Mouse (Mus musculus) lung, adult 18-20 months (tissue): ENCODE data around the gene Ticam1.
"Not testable (repeated sequence)": the region's sequence is repeated elsewhere in the genome, so short reads cannot be mapped to it uniquely, and the experiment has no call there.

ENCODE experiments used
- DNase-seq, 2 experiments: peaks; one replicate each; pipeline ENCODE4 v3.0.0; 2022; ENCODE audit warnings: mixed read lengths in 2 of 2

Gene Ticam1

DNA sequence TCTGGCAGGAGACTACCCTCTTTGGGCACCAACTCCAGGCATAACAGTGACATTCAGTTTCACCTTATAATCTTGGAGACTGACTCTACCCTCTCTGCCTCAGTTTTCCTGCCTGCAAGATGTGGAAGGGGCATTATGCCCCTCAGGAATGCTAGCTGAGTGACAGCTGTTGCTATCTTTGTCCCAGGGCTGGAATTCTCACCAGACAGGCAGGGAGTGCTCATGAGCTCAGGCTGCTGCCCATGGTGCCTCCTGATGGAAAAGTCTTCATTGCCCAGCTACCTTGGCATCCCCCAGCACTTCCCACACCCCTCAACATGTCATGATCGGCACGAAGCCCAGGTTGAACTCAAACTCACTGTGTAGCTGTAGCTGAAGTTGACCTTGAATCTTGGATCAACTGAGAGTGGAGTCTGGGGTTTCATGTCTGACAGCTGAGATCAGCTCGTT is 13.9 kb downstream of the Ticam1 start:
- DNase-seq = no peak

- peak in 1 of 2 experiments; percentile 42 for DNase-seq
These were observed 15.4 kb downstream of the Ticam1 start for GRCm38 (mm10) chr17:56261166-56261565.

- no peak for DNase-seq
These were observed 17.1 kb downstream of the Ticam1 start for GRCm38 (mm10) chr17:56259301-56260037.

GRCm38 (mm10) chr17:56258812-56259211 is 17.8 kb downstream of the Ticam1 start:
- not testable (repeated sequence) for DNase-seq

- DNase-seq = not testable (repeated sequence)
These were observed 18.3 kb downstream of the Ticam1 start for GRCm38 (mm10) chr17:56258269-56258668.

- DNase-seq = peak in 1 of 2 experiments; percentile 47
These were observed 19.2 kb downstream of the Ticam1 start for GRCm38 (mm10) chr17:56257181-56257894.

DNA sequence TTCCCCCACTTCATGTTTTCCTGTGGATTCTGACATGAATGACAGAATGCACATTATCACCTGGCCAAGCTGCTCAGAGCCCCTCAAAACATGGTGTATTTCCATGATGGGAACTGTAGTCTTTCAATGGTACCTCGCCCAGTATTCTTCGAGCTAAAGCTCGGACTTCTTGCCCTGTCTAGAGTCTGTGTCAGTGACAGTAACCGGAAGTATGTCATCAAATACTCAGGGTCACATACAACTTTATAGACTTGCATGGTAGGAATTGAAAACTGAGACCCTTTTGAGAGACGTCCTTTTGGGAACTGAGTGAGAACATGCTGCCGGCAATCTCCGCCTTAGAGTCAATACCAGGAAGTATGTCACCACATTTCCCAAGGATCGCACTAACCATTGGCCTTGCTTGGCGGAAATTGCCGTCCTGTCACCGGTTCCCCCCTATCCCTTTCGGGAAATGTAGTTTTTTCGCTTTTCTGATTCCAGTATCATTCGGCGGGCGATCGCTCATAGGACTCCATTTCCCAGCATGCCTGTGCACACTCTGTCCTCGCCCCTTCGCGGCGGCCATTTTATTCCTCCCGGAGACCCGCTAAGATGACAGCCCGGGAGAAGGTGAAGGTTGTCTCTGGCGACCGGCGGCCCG is 20.2 kb downstream of the Ticam1 start, which contains the start of gene Fem1a:
Gene Fem1a (plus strand): TSS at position 572 of the 643 bp plus-strand sequence.
- peak; percentile 97 for DNase-seq

- peak; percentile 98 to 99 for DNase-seq
These were observed 20.7 kb downstream of the Ticam1 start for GRCm38 (mm10) chr17:56255863-56256238.

DNA sequence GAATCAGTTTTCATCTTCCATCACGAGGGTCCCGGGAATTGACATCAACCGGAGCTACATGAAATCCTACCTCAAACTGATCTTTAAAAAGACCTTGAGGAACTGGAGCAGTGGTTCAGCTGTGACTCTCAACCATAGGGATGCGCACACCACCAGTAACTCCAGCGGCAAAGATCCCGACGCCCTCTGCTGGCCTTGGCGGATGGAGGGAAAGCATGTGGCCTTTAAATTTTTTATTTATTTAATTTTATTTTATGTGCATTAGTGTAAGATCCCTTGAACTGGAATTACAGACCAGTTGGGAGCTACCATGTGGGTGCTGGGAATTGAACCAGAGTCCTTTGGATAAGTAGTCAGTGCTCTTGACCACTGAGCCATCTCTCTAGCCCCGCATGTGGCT is 21.2 kb downstream of the Ticam1 start:
- DNase-seq = no peak

- DNase-seq = no peak
These were observed 21.9 kb downstream of the Ticam1 start for GRCm38 (mm10) chr17:56254695-56255094.

DNA sequence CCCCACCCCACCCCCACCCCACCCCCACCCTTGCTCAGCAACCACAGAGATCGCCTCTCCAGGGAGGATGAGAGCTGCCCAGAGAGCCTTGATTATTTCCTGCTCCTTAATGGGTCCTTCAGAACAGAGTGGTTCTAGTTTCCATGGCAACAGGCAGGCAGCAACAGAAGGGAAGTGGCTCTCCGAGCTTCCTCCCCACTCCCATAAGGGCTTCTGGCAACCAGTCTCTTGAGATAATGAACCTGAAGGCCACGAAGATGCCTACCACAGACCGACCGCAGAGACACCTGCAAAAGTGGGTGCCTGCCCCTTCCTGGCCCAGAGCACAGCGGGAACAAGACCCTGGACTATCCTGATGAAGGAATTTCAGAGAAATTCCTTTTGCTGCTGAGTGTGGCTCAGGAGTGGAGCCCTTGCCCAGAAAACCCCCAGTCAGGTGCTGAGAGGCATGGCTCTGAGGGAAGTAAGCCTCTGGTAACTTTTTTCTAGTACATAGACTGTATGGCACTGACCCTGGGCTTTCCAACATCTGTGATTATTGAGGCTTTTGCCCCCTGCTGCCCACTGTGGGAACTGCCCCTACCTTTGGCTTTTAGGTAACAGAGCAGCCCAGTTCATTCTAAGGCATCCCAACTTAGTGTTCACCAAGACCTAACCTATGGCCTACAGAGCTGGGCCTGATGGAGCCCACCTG is 25.3 kb downstream of the Ticam1 start:
- DNase-seq = peak; percentile 76 to 82

DNA sequence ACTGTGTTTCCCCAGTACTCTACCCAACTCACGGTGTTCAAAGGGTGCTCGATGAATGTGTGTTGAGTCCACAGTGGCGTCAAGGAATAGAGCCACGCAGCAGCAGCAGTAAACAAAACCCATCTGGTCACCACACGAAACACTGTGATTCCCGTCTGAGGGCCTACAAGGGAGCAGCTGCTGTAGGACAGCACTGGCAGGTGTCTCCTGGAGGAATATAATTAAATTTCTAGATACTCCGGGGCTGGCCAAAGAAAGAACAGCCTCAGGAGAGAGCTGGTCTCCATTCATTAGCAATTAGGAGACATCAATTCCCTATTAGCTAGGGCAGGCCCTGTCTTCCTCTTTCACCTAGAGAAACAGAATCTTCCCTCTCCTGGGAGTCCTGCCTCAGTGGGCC is 31.0 kb downstream of the Ticam1 start:
- DNase-seq = no peak

DNA sequence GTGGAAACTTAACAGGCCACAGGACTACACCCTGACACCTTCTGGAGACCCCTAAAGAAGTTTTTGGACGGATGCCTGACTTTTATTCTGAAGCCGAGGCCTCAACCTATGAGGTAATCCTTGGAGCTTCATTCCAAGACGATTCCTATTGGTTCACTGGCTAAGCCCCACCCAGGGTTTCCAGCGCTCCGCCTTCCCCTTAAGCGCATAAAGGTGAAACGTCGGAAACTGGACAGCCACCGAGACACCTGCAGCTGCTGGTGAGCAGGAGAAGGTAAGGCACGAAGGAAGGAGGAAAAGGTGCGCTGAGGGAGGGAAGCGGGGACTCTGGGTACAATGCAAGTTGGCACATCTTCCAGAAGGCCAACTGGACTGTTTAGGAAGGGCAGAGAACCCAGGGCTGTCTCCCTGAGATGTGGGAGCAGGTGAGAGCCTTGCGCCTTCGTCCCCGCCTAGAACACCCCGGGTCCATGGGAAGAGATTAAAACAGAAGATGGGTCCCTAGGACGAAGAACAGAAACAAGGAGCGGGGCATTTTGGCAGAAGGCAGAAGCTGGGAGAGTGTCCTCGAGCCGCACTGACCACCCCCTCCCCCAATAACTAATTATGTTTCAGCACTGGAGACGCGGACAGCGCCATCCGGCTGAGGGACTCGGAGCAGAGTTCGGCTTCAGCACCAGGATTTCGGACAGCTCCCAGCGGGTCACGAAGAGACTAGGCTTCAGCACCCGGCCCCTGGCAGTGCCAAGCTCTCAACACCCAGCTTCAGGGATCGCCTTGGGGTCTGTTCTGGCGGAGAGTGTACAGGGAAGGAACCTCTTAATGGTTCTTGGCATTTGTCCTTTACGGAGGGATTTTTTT is 34.8 kb downstream of the Ticam1 start:
- peak; percentile 79 to 85 for DNase-seq

GRCm38 (mm10) chr17:56233818-56234469 is 42.6 kb downstream of the Ticam1 start:
- no peak for DNase-seq

DNA sequence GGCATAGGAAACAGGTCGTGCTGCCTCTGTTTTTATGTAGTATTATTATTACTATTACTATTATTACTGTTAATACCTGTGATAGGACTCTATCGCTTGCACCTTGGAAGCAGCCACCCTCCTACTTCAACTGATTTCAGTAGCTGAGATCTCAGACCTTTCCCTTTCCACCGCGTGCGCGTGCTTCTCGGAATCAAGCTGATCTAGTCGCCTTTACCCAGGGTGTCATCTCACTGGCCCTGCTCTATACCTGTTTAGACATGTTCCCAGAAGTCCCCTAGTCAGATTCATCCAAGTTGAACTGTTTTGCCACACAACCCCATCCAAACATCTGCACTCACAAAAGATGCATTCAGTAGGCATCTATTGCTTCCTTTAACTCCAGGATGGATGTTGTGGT is 43.2 kb downstream of the Ticam1 start:
- no peak for DNase-seq

DNA sequence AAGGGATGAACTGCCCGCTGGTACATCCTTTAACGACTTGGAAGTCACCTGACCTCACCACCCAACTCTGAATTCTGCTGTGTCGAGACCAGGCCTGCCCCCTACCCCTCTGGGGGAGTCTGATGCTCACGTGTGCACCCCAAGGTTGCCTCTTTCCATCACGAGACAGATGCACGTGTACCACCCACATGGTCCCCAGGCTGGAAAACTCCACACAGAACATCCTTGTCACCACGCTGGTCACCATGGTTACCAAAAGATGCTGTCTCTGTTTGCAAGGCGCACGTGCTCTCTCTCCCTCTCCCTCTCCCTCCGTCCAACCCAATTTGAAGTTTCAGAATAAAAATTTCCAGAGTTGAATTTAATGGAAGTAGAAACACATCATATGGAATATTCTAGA is 46.6 kb downstream of the Ticam1 start:
- DNase-seq = no peak

DNA sequence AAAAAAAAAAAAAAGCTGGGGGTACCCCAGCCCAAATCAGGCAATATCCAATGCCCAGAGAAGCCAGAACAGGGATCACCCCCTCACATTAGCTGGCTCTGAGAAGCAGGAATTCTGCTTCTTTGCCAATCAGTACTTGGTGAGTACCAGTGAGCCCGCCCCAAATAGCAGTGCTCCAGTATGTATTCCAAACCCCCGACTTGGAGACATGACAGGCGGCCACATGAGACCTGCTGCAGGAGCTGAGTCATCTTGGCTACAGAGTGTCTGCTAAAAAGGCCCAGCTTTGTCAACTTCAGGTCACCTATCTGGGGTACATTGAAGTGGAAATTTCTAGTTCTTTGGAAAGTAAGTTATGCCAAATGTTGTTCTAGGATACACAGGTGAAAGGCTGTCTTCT is 50.0 kb downstream of the Ticam1 start:
- no peak for DNase-seq

GRCm38 (mm10) chr17:56224916-56225315 is 51.7 kb downstream of the Ticam1 start:
- DNase-seq = no peak

- peak; percentile 66 to 78 for DNase-seq
These were observed 56.8 kb downstream of the Ticam1 start for GRCm38 (mm10) chr17:56219805-56220204.
